Mouse (Mus musculus) limb, embryonic 12.5 days (tissue): ENCODE data around the gene Cdca3. TPM values are rescaled to one million over a fixed set of nuclear protein-coding genes. Genes with fewer than 3 reads are reported as not detected.
"Not testable (repeated sequence)": the region's sequence is repeated elsewhere in the genome, so short reads cannot be mapped to it uniquely, and the experiment has no call there.

Experiments
- ATAC-seq: fragments of 200-750 bp; cut with Nextera tagmentation; 2 replicates; pipeline ENCODE4 v1.8.0; 2017; ENCODE audit warnings: low read depth, moderate TSS enrichment; ENCODE audit not compliant: insufficient number of reproducible peaks, insufficient read depth, low FRiP score, low TSS enrichment
- H3K27ac ChIP-seq: fragments of 300-500 bp; sonication (generic); 2 replicates; pipeline ENCODE4 v1.5.1; 2016; ENCODE audit warnings: mild to moderate bottlenecking, moderate library complexity
- H3K27me3 ChIP-seq: fragments of 300-500 bp; sonication (generic); 2 replicates; pipeline ENCODE4 v1.6.1; 2016; ENCODE audit warnings: mild to moderate bottlenecking, moderate library complexity
- H3K36me3 ChIP-seq: fragments of 300-500 bp; sonication (generic); 2 replicates; pipeline ENCODE4 v1.6.1; 2016; ENCODE audit warnings: mild to moderate bottlenecking, moderate library complexity
- H3K4me1 ChIP-seq: fragments of 300-500 bp; sonication (generic); replicated peaks from 2 replicates; pipeline ENCODE4 v1.6.1; 2016
- H3K4me2 ChIP-seq: fragments of 300-500 bp; sonication (generic); 2 replicates; pipeline ENCODE4 v1.6.1; 2016; ENCODE audit warnings: mild to moderate bottlenecking, moderate library complexity
- H3K4me3 ChIP-seq: fragments of 300-500 bp; sonication (generic); replicated peaks from 2 replicates; pipeline ENCODE4 v1.5.1; 2016; ENCODE audit warnings: mild to moderate bottlenecking
- H3K9ac ChIP-seq: fragments of 300-500 bp; sonication (generic); replicated peaks from 2 replicates; pipeline ENCODE4 v1.6.1; 2016; ENCODE audit warnings: mild to moderate bottlenecking, moderate library complexity
- H3K9me3 ChIP-seq: fragments of 300-500 bp; sonication (generic); 2 replicates; pipeline ENCODE4 v1.6.1; 2016; ENCODE audit warnings: mild to moderate bottlenecking, moderate library complexity
- WGBS: fragments of 180-500 bp; shearing (Covaris S2); methylation state at CpG from one replicate; pipeline ENCODE4 v1.1.7; 2016; 5-methylcytosine and 5-hydroxymethylcytosine counted together
- polyA plus RNA-seq: library from polyadenylated mRNA; unstranded; fragments of >200 nt; fragmentation: Nextera tagmentation; extraction: Ambion mirVana; gene quantifications from 2 replicates; pipeline ENCODE4 v1.2.1, GENCODE M21; 2016

Cdca3 gene
- polyA plus RNA-seq, 1 experiment from 2014 or later = 202 TPM

DNA sequence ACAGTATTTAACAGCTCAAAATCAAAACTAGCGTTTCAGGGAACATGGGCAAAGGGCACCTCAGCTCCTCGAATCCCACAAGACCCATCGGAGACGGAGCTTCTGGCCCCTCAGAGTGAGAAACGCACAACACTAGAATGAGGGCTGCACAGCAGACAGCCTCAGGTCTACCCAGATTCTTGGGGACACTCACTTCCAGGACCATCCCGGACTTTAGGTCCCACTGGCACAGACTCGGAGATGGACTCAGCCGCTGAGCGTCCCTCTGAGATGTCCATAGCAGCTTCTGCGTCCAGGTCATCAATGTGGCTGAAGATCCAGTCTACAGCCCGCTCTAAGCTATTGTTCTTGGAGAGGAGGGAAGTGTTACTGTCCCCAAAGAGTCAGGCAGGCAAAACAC, 12.2 kb upstream of the Cdca3 start:
- Histone ChIP-seq H3K27ac (no peak overlapping the region), H3K27me3 (no peaks in the 10 kb centered on the region), H3K4me1 (peaks cover 20% of the 10 kb centered on the region), H3K4me2 (no peak overlapping the region), H3K9ac (no peak overlapping the region), H3K4me3 (no peak overlapping the region), H3K9me3 (no peaks in the 10 kb centered on the region), H3K36me3 (peaks cover 78% of the 10 kb centered on the region)
- no peak for ATAC-seq
- 96% methylated on average over 11 of the region's 11 CpGs for WGBS

DNA sequence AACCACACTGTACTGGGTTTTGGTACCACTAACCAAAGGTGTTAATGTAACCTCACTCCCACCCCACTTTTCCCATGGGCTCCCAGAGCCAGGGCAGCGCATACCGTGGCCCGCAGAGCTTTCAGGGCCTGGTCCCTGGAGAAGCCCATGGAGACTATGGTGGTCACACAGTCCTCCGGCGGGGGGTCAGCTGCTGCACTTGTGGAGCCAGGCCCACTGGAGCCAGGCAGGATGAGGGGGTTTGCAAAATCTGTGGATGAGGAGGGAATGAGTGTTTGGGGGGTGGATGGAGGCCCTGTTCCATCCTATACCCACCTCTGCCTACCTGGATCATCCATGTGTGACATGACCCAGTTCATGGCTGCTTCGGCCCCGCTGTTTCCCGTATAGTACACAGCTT, 11.8 kb upstream of the Cdca3 start:
- H3K36me3 ChIP-seq = peaks cover 78% of the 10 kb centered on the region
- no peak overlapping the region for H3K9ac ChIP-seq

DNA sequence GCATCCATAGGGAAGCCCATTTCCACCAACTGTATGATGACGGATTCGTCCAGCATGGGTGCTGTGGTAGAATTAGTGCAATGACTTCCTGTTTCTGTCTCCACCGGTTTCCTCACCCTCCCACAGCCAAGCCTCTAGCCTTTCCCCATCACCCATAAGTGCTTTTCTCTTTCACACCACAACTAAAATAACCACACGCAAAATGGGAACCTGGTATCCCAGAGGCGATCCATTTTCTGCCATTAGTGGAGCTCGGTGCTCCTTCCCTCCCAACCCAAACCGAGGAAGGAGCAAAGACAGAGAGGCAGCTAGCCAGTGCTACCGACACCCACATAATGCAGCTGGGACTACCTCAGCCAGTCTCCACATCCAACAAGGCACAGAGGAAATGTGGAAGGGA, 11.4 kb upstream of the Cdca3 start:
- no peak overlapping the region for H3K27ac ChIP-seq
- H3K9me3 ChIP-seq = no peaks in the 10 kb centered on the region
- H3K36me3 ChIP-seq = peaks cover 81% of the 10 kb centered on the region
- H3K27me3 ChIP-seq = no peaks in the 10 kb centered on the region
- H3K4me1 ChIP-seq = peaks cover 11% of the 10 kb centered on the region
- no peak for ATAC-seq
- no peak overlapping the region for H3K4me2 ChIP-seq
- H3K9ac ChIP-seq = no peak overlapping the region
- H3K4me3 ChIP-seq = no peak overlapping the region
- WGBS = 92% methylated on average over 8 of the region's 8 CpGs

More for the DNA sequence above, 11.8 kb upstream of the Cdca3 start:
- Histone ChIP-seq H3K27ac (no peak overlapping the region), H3K27me3 (no peaks in the 10 kb centered on the region), H3K4me3 (no peak overlapping the region), H3K4me2 (no peak overlapping the region), H3K4me1 (peaks cover 15% of the 10 kb centered on the region), H3K9me3 (no peaks in the 10 kb centered on the region)
- WGBS = 94% methylated on average over 8 of the region's 8 CpGs
- no peak for ATAC-seq

DNA sequence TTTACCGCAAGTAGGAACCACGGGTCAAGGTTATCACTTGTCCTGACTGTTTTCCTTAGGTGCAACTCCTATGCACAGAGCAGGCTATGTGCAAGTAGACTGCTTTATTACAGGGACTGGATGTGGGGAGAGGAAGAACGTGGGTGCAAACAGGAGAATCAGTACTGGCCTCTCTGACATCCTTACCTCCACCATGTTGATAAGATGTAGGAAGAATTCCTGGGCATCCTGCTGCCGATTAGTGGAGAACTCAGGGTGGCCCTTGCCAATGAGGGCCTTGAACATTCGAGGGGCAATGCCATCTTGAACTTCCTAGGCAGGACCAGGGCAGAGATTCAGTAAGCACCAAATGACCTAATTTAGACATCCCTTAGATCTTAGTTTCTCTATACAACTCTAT, 8.5 kb upstream of the Cdca3 start:
- H3K4me2 ChIP-seq = no peak overlapping the region
- no peak overlapping the region for H3K9ac ChIP-seq
- 92% methylated on average over 5 of the region's 5 CpGs for WGBS
- H3K36me3 ChIP-seq = peaks cover 100% of the 10 kb centered on the region
- no peaks in the 10 kb centered on the region for H3K4me1 ChIP-seq
- H3K27me3 ChIP-seq = no peaks in the 10 kb centered on the region
- no peak overlapping the region for H3K27ac ChIP-seq
- ATAC-seq = no peak
- H3K9me3 ChIP-seq = no peaks in the 10 kb centered on the region
- H3K4me3 ChIP-seq = no peak overlapping the region

DNA sequence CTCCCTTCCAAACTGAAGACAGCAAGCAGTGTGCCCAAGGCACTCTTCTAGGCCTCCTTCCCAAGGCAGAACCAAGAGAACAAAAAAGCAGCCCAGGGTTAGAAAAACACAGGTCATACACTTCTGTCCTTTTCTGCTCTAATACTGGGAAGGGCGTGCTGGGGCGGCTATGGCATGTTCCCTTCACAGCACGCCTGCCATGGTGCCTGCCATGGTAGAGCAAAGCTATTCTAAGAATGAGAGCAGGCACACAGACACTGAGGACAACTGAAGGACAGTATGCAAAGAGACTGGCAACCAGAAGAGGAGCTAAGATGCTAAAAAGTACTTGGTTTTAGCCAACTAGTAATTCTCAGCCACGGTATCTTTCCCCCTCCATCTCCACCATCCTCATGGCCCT, 7.3 kb upstream of the Cdca3 start:
- ATAC-seq = no peak
- no peak overlapping the region for H3K4me3 ChIP-seq
- H3K4me1 ChIP-seq = no peaks in the 10 kb centered on the region
- 98% methylated on average over 4 of the region's 4 CpGs for WGBS
- peaks cover 99% of the 10 kb centered on the region for H3K36me3 ChIP-seq
- H3K27me3 ChIP-seq = no peaks in the 10 kb centered on the region
- no peak overlapping the region for H3K4me2 ChIP-seq
- no peak overlapping the region for H3K27ac ChIP-seq
- H3K9ac ChIP-seq = no peak overlapping the region
- H3K9me3 ChIP-seq = no peaks in the 10 kb centered on the region

DNA sequence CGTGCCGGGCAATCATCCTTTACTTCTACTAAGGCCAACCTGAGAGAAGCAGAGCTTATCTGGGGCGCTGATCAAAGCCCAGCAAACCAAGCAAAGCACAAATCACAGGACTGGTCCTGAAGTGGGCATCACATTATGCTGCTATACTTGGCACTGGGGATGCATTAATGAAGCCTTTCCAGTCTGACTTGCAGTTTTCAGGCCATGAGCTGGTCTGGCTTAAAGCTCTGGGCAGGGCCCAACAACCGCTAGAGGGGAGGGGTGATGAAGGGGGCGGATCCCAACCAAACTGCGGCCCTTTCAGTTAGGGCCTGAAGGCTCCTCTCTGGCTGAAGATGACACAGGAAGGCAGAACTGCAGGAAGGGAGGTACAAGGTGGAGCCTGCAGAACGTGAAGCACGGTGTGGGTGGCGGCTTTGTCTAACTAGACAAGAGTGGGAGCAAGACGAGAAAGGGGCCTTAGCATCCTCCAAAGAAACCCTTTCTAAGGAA, 1.2 kb upstream of the Cdca3 start:
- peaks cover 57% of the 10 kb centered on the region for H3K36me3 ChIP-seq
- no peak for ATAC-seq
- H3K4me1 ChIP-seq = peaks cover 31% of the 10 kb centered on the region
- 24% methylated on average over 10 of the region's 10 CpGs for WGBS
- peak overlapping the region; percentile 70 for H3K9ac ChIP-seq
- H3K27me3 ChIP-seq = no peaks in the 10 kb centered on the region
- no peaks in the 10 kb centered on the region for H3K9me3 ChIP-seq
- H3K4me3 ChIP-seq = peak overlapping the region; percentile 59
- peak overlapping the region; percentile 3; the same call in 1 of the 2 replicates for H3K27ac ChIP-seq
- H3K4me2 ChIP-seq = peak overlapping the region; percentile 91

DNA sequence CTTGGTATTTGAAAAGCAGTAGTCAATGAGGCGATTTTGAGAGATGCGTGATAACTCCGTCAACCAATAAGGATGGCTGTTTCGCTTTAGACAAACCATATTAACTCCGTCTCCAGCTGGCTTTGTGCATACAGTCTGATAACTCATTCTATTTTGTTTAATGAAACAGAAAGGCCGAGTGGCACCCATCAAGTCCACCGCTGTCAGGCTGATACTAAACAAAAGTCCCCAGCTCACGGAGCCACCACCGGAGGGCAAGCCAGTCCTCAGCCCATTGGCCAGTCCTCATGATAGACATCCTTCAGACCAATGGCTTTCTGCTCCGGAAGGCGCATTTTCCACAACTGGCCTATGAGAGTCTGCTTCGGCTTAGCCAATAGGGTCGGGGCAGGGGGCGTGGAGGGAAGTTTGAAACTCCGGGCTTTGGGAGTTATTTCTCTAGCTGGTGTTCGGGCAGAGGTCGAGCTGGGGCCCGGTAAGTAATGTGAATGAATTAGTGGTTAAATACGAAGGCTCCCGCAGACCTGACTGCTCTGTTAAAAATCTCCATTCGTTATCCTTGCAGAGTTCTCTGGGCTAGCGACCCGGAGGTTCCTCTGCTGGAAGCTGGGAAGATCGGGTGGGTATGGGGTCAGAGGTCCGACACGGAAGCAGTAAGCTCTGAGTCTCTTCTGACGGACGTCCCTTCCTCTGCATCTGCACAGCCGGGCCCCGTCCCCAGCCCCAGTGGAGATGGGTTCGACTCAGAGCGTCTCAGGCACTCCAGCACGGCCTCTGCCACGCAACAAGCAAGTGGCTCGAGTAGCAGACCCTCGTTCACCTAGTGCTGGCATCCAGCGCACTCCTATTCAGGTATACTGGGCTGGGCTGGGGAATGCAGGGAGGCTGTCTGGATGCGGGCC, 703 bp downstream of the Cdca3 start:
- Histone ChIP-seq H3K27me3 (no peaks in the 10 kb centered on the region), H3K4me1 (peaks cover 32% of the 10 kb centered on the region), H3K4me3 (peak overlapping the region; percentile 59), H3K27ac (peak overlapping the region; percentile 91), H3K9ac (peak overlapping the region; percentile 69), H3K9me3 (no peaks in the 10 kb centered on the region), H3K4me2 (peak overlapping the region; percentile 72), H3K36me3 (peaks cover 55% of the 10 kb centered on the region)
- WGBS = 1% methylated on average over 38 of the region's 38 CpGs
- ATAC-seq = peak; percentile 86

DNA sequence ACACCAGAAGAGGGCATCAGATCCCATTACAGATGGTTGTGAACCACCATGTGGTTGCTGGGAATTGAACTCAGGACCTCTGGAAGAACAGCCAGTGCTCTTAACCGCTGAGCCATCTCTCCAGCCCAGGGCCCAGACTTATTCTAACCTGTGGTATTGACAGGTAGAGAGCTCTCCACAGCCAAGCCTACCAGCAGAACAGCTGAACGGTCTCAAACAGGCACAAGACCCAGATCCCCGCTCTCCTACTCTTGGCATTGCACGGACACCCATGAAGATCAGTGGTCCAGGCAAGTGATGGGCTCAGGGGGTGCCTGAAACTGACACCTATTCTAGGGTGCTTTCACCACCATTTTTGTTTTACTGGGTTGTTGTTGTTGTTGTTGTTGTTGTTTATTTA, 1.9 kb downstream of the Cdca3 start:
- not testable (repeated sequence) for H3K27ac ChIP-seq, H3K27me3 ChIP-seq, H3K9me3 ChIP-seq, H3K9ac ChIP-seq, ATAC-seq
- Histone ChIP-seq H3K36me3 (peaks cover 43% of the 10 kb centered on the region), H3K4me1 (peaks cover 38% of the 10 kb centered on the region), H3K4me2 (peak overlapping the region; percentile 72), H3K4me3 (peak overlapping the region; percentile 59)
- 96% methylated on average over 4 of the region's 4 CpGs for WGBS

DNA sequence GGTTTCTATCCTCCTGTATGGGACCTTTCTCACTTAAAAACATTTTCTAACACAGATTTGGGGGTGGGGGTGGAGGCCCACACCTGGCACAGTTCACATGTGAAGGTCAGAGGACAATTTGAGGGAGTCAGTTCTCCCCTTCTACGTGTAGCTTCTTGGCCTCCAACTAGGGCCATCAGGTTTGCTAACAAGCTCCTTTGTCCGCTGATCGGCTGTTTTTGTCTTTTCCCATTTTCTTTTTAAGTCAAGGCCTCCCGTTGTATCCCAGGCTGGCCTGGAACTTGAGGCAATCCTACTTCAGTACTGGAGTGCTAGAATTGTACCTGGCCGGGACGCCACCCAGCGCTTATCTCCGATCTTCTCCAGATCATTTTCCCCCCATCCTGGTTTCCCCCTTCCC, 2.3 kb downstream of the Cdca3 start:
- no peaks in the 10 kb centered on the region for H3K9me3 ChIP-seq
- H3K27me3 ChIP-seq = no peaks in the 10 kb centered on the region
- H3K9ac ChIP-seq = no peak overlapping the region
- H3K36me3 ChIP-seq = peaks cover 40% of the 10 kb centered on the region
- WGBS = 93% methylated on average over 8 of the region's 8 CpGs
- H3K4me2 ChIP-seq = peak overlapping the region; percentile 72
- ATAC-seq = no peak
- H3K4me1 ChIP-seq = peaks cover 38% of the 10 kb centered on the region
- peak overlapping the region; percentile 59; the same call in 1 of the 2 replicates for H3K4me3 ChIP-seq
- no peak overlapping the region for H3K27ac ChIP-seq

DNA sequence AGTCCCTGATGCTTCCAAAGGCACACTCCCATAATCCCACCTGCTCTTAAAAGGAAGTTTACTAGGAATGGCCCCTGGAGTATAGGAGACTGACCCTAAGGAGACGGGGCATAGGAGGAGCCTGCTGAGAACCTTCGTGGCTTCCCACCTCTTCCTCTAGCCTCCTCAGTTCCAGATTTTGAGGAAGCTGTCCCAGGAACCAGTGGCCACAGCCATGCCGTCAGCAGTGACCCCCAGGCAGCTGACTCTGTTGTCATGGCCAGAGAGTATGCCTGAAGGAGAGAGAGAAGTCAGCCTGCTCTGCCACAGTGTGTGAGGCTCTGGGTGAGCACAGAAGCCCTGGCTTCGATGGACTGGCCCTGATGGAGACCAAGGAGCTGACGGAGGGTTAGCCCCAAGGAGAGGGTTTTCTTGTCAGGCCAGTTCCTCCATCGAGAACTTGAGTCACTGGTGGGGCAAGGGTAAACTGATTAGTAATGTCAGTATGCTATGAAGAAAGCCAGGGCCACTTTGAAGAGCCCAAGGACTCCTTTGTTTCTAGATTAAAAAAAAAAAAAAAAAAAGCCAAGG, 5.2 kb downstream of the Cdca3 start:
- 82% methylated on average over 6 of the region's 6 CpGs for WGBS
- H3K4me1 ChIP-seq = peaks cover 51% of the 10 kb centered on the region
- no peak overlapping the region for H3K4me3 ChIP-seq
- H3K9me3 ChIP-seq = no peaks in the 10 kb centered on the region
- H3K27me3 ChIP-seq = no peaks in the 10 kb centered on the region
- no peak overlapping the region for H3K4me2 ChIP-seq
- peaks cover 32% of the 10 kb centered on the region for H3K36me3 ChIP-seq
- no peak overlapping the region for H3K27ac ChIP-seq
- no peak overlapping the region; the same call in 1 of the 2 replicates for H3K9ac ChIP-seq
- no peak for ATAC-seq

DNA sequence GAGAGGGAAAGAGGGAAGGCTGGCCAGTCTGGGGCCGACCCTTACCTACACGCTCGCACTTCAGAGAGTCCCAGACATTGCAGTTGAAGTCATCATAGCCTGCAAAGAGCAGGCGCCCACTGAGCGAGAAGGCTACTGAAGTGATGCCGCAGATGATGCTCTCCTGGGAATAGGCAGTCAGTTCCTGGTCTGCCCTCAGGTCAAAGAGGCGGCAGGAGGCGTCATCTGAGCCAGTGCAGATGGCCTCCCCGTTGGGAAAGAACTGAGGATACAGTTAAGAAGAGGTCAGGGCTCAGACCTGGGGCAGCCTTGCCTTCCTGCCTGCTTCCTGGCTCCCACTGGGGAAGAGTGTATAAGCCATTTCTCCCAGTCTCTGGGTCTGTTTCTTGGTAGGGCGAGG, 6.2 kb downstream of the Cdca3 start:
- H3K4me1 ChIP-seq = peaks cover 57% of the 10 kb centered on the region
- H3K4me3 ChIP-seq = no peak overlapping the region

More for the DNA sequence above, 6.2 kb downstream of the Cdca3 start:
- WGBS = 31% methylated on average over 10 of the region's 10 CpGs
- Histone ChIP-seq H3K27ac (peak overlapping the region; percentile 47; the same call in 1 of the 2 replicates), H3K36me3 (peaks cover 34% of the 10 kb centered on the region), H3K9me3 (no peaks in the 10 kb centered on the region), H3K4me2 (no peak overlapping the region), H3K9ac (no peak overlapping the region; the same call in 1 of the 2 replicates), H3K27me3 (no peaks in the 10 kb centered on the region)
- no peak for ATAC-seq
